Mouse (Mus musculus): ENCODE measurements around the gene Eras.
"Not testable (repeated sequence)": the region's sequence is repeated elsewhere in the genome, so short reads cannot be mapped to it uniquely, and the experiment has no call there.

The Eras gene

DNA sequence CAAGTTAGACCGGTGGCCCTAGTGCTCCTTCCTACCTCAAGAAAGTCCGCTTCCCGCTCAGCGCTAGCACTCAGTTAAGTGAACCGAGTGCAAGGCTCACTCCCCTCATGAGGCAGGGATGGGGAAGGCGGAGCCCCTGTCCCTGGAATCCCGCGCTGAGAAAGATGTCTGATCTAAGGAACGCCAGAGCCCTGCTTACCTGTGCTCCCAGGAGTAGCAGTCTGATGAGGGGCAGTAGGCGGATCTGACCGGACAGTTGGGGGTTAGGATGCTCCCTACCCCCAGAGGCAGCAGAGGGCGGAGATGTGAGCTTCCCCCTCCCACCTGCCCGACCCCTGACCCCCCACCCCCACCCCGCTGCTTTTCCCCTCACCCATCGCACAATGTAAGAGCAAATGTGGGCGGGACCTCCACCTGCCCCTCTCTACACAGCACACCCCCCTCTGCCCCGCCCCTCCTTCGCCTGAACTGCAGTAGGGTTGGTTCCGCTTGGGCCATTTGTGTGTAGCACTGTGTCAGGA lies at the start of gene Eras:
Gene Eras (minus strand): TSS at position 338 of the 521 bp plus-strand sequence.
- DNase-seq (ENCODE audit: low read depth, low spot score), result no peak

DNA sequence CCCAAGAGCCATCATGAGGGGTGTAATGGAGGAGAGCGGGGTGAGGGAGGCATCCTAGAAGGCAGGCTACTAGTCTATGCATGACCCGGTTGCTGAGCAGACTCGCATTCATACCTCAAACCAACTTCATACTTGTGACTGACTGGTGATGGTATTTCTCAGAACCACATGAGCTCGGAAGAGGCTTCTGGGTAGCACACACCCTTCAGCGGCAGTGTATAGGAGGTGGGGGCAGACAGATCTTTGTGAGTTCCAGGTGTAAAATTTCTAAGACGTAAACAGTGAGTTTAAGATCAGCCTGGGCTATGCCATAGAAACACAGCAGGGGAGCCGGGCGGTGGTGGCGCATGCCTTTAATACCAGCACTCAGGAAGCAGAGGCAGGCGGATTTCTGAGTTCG lies 49.5 kb upstream of the Eras start, which contains the start of gene Gata1:
Gene Gata1 (minus strand): TSS at position 180 of the 400 bp plus-strand sequence.
- DNase-seq (ENCODE audit: low read depth, low spot score), result no peak

DNA sequence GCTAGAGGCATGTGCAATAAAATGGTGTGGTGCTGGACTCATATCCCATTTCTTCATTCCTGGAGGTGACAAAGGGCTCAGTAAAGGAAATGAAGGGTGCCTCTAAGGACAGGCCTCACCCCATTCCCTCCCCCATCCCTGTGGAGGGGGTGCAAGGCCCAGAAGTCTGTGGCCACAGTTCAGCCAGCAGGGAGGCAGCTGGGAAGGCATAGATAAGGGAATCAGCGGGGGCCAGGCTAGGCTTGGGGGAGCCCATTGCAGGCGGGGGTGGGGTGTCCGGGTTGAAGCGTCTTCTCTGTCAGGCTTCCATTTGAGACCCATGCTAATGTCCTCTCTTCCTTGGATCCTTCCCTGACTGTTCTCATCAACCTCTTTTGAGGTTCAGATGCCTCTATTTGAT lies 42.9 kb upstream of the Eras start:
- DNase-seq (ENCODE audit: low read depth, low spot score), result no peak

DNA sequence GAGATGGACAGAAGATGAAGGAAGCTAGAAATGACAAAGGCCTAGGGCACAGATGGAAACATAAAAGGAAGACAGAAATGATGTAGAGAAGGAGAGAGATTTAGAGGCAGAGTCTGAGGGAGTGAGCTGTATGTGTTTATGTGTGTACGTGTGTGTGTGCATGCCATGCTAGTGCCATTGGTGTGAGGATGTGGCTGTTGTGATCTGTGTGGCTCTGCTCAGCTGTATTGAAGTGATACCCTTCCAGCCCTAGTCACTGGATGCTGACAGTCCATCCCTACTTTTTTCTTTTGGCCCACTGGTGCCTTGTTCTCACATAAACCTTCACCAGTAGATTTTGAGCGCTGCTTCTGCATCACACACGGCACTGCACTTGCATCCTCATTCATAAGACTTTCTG lies 40.5 kb upstream of the Eras start:
- DNase-seq (ENCODE audit: low read depth, low spot score), result no peak

DNA sequence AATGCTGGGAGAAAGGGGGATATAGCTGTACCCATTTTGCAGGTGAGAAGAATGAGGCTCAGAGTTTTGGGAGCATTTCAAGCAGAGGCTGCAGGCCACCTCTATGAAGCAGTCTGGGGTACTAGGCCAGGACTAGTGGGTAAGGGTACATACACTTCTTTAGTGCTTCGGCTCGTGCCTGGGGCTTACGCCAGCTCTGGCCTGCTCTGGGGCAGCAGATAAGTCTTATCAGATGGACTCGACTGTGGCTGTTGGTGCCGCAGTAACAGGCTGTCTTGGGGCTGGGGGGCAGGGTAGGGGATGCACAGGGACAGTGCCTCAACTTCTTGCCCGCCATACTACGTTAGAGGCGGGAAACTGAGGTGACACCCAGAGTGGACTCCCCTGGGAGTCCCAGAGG lies 39.8 kb upstream of the Eras start:
- DNase-seq (ENCODE audit: low read depth, low spot score), result no peak

DNA sequence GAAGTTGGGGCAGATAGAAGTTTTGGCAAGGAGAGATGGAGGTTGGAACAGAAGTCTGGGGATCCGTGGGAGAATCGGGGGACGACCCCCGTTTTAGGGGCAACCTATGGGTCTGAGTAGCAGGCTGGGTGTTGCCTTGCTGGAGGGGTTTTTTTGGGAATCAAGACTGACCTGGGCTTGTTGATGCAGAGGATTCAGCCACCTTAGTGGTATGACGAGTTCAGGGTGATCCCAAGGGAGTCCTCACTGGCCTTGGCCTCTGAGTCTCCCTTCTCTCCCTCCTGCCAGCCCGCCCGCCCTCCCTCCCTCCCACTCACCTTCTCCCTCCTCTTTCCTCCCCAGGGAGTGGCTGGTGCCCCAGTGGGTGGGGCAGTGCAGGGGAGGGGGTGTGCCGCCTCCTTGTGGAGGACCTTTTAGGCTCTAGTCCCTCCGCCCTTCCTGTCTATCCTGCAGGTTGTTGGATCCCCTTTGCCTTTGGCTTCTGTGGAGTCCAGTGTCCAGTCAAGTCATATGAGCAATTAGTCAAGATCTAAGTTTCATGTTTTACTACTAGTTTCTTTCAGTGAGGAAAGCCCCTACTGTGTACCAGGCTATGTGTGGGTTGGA lies 39.3 kb upstream of the Eras start:
- no peak for DNase-seq (ENCODE audit: low read depth, low spot score)

DNA sequence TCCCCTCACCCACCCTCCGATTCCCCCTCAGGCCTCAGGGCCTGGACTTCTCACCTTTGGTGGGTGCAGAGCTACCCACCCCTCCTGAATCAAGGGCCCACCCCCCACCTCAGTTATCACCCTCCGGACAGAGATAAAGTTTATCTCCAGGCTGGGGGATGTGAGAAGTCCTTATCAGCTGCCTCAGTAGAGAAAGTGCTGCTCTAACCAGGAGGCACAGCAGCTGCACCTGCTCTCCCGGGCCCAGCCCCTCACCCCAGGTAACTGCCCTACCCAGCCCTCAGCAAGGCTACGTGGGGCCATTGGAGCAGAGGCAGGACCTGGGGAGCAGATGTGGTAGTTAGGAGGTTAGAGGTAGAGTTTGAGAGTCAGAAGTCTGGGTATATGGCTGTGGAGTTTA lies 37.8 kb upstream of the Eras start:
- DNase-seq (ENCODE audit: low read depth, low spot score), result no peak

DNA sequence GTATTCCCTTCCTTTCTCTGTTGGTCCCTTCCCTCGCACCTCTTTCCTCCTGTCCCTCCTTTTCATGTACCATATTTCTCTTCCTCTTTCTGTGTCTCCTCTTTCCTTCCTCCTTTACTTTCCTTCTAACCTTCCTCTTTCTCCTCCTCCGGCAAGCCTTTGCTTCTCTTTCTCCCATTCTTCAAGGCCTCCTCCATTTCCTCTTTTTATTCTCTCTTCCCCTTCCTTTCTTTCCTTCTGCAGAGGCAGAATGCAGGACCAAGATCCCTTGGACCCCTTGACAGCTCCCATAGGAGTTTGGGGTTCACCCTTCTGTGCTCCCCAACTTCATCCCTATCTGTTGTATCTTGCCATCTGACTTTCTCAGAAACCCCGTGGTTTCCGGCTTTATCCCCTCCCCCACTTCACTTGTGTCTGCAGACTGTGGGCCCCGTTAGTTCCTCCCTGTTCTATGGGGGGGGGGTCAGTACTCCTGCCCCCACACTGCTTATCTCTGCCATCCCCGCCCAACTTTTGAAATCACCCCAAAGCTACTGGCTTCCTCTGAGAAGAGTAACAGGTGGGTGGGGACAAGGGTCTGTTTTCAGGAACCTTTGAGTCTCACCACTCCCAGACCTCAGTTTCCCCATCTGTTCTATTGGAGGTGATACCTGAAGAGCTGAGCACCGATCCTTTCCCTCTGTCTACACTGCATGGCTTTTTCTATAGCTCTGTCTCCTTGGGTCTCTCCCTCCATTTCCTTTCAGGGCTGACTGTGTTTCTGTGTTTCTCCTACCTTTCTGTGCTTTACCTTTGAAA lies 35.6 kb upstream of the Eras start:
- no peak for DNase-seq (ENCODE audit: low read depth, low spot score)

DNA sequence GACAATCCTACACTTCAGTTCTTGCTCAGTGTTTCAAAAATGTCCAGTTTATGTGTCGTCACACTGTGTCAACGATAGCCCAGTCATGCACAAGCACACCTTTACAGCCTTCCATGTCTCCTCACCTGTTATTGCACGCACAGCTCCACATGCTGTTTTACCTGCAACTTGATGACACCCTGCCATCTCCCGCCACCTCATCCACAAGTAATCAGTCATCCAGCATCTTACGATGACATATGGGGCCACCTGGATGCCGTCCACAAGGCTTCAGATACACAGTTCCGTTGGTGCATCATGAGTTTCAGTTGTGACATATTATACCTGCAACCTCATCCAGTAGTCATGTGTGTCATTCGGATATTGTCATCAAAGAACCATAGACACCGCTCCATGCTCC lies 30.5 kb upstream of the Eras start:
- DNase-seq (ENCODE audit: low read depth, low spot score), result no peak

DNA sequence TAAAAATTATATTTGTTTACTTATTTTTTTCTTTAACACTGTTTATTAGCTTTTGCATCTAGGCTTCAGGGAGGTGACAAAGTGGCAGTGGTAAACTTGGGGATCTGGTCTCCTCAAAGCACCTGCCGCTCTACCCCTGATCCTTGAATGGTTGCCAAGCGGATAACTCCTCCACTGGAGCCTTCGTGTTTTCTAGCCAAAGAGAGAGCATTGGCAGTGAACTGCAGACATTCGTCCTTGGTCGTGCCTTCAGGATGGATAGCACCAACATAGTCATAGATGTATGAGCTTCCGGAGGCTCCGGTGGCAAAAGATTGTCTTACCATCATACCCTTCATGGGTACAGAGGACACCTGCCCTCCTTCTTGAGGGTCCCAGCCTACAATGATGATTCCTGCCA lies 21.7 kb upstream of the Eras start:
- DNase-seq (ENCODE audit: low read depth, low spot score), result no peak

DNA sequence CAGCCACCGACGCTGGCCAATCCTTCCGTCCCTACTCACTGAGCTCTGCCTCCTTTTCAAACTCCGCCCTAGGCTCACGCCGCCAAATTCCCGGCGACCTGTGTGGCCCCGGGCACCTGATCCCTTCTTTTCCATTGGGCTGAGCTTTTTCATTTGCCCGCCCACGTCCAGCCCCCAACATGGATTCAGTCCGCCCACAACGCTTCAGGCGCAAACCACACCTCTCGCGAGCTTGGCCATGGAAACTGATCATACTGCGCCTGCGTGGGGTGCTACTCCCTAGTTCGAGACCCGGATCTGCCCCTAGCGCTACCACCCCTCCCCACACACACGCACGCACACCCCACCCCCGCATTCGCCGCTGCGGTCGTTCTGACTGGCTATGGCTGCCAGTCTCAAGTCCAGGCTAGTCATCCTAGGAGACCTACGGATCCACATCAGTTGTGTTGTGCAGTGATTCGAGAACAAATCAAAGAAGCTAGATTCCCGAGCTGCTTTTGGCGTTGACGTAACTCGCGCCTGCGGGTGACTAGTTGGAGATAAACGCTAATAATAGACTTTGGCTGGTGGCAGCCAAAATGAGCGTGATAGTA lies 19.6 kb upstream of the Eras start:
- peak; percentile 98 for DNase-seq (ENCODE audit: low read depth, low spot score)

DNA sequence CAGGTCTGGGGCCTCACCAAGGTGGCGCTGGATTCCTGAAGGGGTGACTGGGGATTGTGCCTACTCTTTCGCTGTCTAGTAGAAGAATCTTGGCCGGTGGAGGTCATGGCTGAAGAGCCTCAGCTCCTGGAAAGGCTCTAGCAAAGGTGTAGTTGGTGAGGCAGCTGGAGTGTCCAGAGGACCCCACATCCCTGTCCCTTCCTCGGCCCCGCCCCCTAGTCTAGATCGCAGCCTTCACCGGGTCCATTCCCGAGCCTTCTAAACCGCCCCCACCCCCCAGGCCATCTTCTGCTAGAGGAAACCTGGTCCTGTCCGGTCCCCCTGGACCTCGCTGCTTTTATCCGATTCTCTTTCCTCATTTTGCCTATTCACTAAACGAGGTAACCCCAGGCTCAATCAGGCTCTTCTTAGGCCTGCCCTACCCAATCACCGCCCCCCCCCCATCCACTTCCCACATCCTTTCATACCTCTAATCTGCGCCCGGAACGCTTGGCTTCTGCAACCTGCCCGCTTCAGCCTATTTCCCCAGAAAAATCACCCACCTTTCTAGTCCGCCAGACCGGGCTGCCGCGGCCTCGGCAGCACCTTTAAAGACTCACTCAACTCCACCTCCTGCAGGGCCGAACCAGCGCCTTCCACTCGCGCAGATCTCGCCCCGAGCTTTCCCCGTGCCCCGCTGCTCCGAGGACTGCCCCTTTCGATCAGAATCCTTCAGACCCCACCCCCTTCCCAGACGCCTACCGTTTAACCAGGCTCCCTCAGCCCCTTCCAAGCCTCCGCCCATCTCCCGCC lies 18.9 kb upstream of the Eras start, which contains the start of gene Hdac6:
Gene Hdac6 (minus strand): TSS at position 782 of the 792 bp plus-strand sequence.
- DNase-seq (ENCODE audit: low read depth, low spot score), result no peak

DNA sequence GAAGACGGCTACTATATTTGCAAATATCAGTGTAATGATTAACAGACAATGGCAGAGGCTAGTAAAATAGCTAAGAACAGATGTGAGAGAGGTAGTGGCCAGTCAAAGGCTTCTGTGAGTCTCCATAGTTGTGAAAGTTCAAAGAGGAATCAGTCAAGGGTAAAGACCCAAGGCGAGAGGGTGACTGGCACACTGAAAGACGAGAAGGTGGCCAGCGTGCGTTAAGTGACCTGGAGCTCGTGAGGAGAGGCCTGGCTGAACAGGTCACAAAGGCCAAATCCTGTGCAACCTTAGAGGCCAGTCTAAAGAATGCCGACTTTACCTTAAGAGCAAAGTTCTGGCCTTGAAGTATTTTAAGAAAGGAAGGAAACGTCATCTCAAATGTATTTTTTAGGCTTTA lies 17.2 kb upstream of the Eras start:
- no peak for DNase-seq (ENCODE audit: low read depth, low spot score)

DNA sequence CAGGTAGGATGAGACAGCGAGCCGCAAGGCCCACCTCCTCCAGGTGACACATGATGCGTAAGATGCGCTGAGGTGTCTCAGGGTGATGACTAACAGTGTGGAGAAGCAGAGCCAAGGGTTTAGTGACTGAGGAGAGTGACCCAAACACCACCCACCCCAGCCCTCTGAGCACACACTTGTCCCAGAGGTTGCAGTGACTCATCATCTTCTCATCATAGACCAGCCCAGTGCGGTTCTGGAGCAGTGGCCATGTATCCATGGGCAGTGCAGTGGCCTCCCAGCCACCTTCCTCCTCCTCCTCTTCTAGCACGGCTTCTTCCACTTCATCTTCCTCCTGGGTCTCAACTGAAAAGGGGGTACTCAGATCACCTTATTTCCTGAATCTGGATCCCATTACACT lies 9.3 kb upstream of the Eras start:
- no peak for DNase-seq (ENCODE audit: low read depth, low spot score)

DNA sequence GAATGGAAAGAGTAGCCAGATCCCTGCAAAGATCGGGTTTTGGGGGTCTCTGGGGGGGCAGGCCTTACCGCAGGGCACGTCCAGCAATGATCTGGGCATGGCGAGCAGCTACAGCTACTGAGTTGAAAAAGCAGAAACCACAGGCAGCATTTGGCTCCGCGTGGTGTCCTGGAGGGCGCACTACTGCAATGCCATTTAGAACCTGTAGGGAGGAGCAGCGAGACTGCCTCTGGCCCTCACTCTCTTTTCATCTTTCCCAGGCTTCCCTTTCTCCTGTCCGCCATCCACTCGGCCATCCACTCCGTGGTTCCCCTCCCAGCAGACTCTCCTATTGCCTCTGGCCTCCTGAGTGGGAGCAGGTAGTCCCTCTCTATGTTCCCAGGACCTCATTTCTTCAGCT lies 8.5 kb upstream of the Eras start:
- peak; percentile 10 for DNase-seq (ENCODE audit: low read depth, low spot score)

DNA sequence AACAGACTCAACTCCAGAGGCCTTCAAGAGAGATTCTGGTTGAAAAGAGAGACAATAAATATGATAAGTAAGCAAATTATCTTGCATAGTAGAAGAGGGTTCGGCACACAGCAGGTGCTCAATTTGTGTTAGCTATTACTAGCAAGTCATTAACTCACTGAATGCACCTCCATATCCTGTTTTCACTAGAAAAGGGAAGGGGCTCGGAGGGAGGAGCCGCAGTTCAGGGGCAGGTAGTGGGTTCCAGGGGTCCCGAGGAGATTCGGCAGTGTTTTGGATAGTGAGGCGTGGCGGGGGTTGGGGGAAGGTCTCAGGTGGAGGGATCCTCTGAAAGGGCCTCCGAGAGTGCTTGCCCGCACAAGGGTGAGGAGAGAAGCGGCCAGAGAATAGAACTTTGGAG lies 1.3 kb downstream of the Eras start:
- DNase-seq (ENCODE audit: low read depth, low spot score), result no peak

DNA sequence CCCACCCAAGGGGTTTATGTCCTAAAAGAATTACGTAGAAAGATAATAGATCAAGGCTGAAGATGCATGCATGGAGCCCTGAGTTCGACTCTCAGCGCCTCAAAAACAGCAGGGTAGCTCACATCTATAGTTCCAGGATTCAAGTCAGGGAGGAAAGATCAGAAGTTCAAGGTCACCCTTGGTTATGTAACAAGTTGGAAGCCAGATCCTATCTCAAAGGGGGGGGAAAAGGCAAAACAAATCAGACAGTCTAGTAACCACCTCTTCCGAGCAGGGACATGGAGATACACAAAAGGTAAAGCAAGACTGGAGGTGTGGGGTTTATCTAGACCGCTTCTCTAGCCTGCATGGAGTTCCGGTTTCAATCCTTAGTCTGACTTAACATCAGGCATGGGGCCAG lies 2.1 kb downstream of the Eras start:
- DNase-seq (ENCODE audit: low read depth, low spot score), result no peak

DNA sequence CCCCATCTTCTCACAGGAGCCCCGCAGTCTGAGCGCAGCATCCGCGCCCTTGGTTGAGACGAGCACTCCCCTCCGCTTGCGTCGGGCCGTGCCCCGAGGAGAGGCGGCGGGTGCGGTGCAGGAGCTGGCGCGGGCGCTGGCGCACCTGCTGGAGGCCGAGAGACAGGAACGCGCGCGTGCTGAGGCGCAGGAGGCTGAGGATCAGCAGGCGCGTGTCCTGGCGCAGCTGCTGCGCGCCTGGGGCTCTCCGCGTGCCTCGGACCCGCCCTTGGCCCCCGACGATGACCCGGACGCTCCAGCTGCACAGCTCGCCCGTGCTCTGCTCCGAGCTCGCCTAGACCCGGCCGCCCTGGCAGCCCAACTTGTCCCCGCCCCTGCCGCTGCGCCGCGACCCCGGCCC lies 6.4 kb downstream of the Eras start:
- peak; percentile 53 for DNase-seq (ENCODE audit: low read depth, low spot score)

DNA sequence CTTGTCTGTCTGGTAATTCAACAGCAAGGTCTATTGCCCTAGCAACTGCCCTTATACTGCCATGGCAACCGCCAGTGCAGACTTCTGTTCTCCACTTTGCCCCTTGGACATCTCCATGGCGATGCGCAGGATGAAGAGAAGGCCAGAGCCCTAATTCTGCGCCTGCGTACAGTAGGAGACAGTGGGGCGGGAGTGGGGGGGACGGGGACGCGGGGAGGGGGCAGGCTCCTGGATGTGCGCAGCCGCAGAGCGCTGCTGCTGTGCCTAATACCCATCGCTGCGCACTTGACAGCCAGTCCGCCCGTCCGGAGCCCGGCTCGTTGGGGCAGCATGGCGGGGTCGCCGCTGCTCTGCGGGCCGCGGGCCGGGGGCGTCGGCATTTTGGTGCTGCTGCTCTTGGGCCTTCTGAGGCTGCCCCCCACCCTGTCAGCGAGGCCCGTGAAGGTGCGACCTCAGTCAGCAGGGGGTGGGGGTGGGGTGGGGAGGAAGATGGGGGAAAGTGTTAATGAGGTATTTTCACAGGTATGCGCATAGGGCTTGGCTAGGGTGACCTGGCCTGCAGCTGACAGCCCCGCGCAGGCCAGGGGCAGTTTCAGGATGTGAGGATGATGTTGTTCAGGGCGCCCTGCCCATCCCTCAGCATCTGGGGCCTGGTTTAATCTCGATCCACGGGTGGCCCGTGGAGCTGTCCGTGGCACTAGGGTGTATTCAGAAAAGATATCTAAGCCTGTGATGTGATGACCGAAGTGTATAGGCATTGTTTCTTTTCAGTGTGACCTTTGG lies 8.6 kb downstream of the Eras start, which contains the start of gene Pcsk1n:
Gene Pcsk1n (plus strand): TSS at position 222 of the 783 bp plus-strand sequence.
- peak; percentile 92 for DNase-seq (ENCODE audit: low read depth, low spot score)

DNA sequence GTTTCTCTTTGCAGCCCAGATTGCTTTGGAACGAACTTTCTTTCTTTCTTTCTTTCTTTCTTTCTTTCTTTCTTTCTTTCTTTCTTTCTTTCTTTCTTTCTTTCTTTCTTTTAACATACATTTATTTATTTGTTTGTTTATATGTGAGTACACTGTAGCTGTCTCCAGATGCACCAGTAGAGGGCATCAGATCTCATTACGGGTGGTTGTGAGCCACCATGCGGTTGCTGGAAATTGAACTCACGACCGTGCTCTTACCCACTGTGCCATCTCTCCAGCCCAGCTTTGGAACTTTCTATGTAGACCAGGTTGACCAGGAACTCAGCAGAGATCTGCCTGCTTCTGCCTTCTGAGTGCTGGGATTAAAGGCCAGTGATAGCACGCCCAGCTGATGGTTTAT lies 10.4 kb downstream of the Eras start:
- DNase-seq (ENCODE audit: low read depth, low spot score), result not testable (repeated sequence)

DNA sequence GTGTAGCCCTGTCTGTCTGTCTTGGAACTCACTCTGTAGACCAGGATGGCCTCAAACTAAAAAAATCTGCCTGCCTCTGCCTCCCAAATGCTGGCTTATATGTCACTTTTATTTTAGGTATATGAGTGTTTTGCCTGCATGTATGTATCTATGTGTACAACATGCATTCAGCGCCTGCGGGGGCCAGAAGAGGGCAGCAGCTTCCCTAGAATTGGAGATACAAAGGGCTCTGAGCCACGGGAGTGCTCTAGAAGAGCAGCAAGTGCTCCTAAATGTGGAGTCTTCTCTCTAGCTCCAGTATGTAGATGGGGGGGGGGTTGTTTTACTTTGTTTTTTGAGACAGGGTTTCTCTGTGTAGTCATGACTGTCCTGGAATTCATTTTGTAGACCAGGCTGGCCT lies 12.7 kb downstream of the Eras start:
- DNase-seq (ENCODE audit: low read depth, low spot score), result peak; percentile 20

All from brain, adult 2 months (tissue).